Mouse (Mus musculus) layer of hippocampus, adult 2 months (tissue): ENCODE data around the gene Rasgef1b. TPM values are rescaled to one million over a fixed set of nuclear protein-coding genes. Genes with fewer than 3 reads are reported as not detected.

Source experiments
- DNase-seq, 2 experiments: peaks; one replicate each; pipeline ENCODE4 v3.0.0; 2022; ENCODE audit warnings: low spot score in 2 of 2
- H3K27ac ChIP-seq: fragments of 200-600 bp; 2 replicates; pipeline ENCODE4 v1.8.1; 2022
- H3K4me3 ChIP-seq: fragments of 200-600 bp; 2 replicates; pipeline ENCODE4 v1.8.1; 2022; ENCODE audit warnings: mild to moderate bottlenecking
- CTCF ChIP-seq: fragments of 200-600 bp; conservative IDR thresholded peaks from 2 replicates; pipeline ENCODE4 v1.8.1; 2022; ENCODE audit warnings: antibody characterized with exemption, mild to moderate bottlenecking, moderate library complexity
- total RNA-seq, 2 experiments: library from RNA; stranded (reverse); gene quantifications; 2 replicates each; pipeline ENCODE4 v1.2.3; 2021

Rasgef1b gene
- total RNA-seq, 2 experiments from 2014 or later = 11.1 to 11.9 TPM

DNA sequence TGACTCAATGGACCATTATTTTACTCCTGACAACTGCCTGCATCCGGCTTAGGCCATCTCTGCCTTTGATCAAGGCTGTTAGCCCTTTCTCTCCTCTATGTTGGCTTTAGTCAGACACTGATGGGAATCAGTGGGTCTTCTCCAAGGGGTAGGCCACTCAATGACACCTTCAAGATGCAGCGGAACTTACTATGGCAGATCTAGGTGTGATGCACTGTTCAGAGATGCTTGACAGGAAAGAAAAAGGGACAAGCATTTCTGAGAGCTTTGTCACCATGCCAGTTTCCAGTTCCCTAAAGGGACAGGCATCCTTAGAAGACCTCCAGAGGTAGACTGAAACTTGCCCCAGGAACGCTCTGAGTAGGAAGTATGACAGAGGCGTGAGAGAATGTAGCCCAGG, 306.0 kb downstream of the Rasgef1b start:
- no peak overlapping the region for H3K4me3 ChIP-seq
- TF ChIP-seq CTCF = no peak
- H3K27ac ChIP-seq = no peak overlapping the region
- no peak for DNase-seq

DNA sequence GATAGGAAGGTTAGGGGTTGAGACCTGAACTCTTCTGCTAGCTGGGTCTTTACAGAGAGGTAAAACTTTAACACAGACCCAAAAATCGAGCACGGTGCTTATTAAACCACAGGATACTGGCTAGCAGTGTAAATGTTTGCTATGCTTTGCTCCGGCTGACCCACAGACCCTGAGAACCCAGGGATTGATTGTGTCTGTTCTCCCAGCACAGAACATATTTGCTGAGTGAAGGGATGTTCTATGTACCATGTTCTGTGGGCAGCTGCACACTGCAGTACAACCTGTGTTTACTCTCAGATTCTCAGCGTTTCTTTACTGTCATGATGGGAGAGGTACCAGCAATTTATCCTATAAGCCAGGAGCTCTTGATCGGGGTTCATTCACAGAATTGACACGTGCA, 306.8 kb downstream of the Rasgef1b start:
- no peak for DNase-seq
- TF ChIP-seq CTCF = no peak
- Histone ChIP-seq H3K4me3 (no peak overlapping the region), H3K27ac (no peak overlapping the region)

DNA sequence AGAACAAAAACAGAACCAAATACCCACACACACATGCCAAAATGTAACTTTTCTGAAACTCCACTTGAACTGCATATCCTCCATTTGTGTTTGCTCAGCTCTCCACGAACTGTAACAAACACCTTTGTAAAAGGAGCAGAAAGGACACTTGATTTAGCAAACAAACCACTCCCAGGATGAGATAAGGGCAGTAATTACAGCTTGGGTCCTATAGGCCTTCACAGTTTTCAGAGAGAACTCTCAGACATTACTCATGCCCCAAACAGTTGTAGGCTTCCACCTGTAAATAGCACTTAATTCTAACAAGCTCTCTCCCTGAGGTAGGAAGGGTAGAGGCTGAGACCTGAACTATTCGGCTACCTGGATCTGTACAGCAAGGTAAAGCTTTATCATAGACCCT, 309.0 kb downstream of the Rasgef1b start:
- DNase-seq = no peak
- H3K4me3 ChIP-seq = no peak overlapping the region
- H3K27ac ChIP-seq = no peak overlapping the region
- no peak for TF ChIP-seq CTCF

DNA sequence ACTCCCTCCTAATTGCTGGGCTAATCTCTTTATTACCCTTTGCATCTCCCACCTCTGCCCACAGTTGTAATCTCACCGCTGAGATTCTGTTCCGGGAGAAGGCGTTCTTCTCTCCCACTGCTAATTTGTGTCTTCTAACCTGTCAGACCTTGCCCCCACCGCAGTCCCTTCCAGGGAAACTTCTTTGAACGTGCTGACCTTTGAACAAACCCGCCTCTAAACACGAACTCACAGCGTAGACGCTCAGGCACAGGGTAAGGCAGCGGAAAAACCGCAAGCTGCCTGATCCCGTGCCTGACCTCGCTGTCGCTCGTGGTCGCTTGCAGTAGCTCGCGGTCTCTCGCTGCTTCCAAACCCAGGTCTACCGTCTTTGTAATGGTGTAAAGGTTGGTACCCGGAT, 312.0 kb downstream of the Rasgef1b start:
- no peak for DNase-seq
- Histone ChIP-seq H3K4me3 (no peak overlapping the region), H3K27ac (no peak overlapping the region)
- TF ChIP-seq CTCF = no peak

DNA sequence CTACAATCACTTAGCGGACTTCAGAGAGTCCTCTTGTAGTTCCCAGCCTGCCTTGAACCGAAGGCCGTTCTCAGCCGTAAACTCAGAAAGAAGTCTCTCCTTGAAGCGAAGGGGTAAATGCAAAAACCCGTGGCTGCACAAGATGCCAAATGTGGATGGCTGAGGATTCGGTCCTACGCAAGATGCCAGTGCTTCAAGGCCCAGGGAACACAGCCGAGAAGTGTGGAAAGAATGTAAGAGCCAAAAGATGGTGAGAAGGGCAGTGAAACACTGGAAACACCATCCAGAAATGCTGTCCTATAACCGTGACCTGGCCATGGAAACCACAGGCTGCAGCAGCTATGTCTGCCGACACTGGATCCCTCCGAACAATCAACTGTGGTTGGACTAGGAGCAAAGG, 313.2 kb downstream of the Rasgef1b start:
- no peak overlapping the region for H3K4me3 ChIP-seq
- TF ChIP-seq CTCF = no peak
- H3K27ac ChIP-seq = no peak overlapping the region
- no peak for DNase-seq

DNA sequence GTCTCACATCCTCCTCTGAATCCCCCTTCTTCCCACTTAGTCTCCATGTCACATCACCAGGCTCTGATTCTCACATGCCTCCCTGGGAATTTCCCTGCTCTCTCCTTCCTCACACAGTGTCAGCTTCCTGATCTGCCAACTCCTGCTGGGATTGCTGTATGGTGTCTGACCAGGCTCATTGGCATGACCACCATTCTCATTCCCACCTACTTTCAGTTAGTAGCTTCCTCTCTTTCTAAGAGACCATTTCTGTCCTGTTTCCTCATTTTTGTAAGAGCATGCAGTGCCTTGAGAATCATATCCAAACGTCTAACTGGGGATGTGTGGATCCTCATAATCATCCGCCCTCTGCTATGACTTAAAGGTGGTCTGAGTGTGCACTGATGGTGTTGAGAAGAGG, 313.8 kb downstream of the Rasgef1b start:
- TF ChIP-seq CTCF = no peak
- Histone ChIP-seq H3K4me3 (no peak overlapping the region), H3K27ac (no peak overlapping the region)
- DNase-seq = no peak

DNA sequence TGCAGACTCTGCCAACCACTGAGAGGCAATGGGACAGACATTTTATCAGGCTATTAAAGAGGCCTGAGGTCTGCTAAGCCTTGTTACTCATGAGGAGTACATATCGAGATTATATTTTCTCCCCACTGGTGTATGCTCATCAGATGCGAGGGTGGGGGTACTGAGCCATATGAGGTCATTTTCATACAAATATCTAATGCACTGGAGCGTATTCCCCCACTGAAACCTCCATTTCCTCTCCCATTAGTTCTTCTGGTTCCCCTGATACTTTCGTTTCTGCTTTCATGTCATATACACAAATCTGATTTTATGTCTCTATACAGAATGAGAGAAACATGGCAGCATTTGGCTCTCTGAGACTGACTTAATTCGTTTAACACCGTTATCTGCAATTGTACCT, 314.6 kb downstream of the Rasgef1b start:
- DNase-seq = no peak
- no peak for TF ChIP-seq CTCF
- H3K4me3 ChIP-seq = no peak overlapping the region
- no peak overlapping the region for H3K27ac ChIP-seq

DNA sequence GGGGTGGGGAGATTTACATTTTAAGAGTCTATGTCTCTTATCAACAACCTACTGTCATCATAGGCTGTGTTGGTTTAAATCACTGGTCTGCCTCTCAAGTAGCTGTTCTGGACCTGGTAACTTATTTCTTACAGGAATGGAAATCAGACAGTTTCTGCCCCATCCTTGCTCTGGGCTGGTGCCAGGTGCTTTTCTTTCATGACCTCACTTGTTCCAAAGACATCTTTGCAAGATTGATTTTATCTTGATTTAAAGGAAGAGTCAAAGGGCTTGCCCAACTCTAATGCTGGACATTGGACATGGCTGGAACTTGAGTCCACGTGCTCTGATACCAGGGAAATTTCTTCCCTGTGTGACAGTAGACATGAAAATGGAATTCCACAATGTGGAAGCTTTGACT, 315.0 kb downstream of the Rasgef1b start:
- Histone ChIP-seq H3K27ac (no peak overlapping the region), H3K4me3 (no peak overlapping the region)
- TF ChIP-seq CTCF = no peak
- no peak for DNase-seq

DNA sequence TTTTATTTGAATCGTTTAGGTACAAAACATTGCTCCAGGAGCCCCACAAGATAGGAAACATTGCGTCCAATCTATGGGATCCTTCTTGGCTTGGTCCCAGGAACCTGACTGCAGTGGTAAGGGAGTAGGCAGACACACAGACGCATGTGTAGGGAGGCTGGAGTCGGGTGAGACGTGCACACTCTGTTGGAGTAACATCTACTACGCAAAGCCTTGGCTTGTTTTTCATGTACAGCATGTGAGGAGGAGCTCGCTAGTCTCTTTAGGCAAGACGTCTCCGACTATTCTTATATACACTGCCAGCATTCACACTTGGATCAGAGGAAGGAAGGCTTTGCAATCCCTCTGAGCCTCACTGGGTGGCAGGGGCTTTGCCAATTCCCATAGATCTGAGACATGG, 315.5 kb downstream of the Rasgef1b start:
- no peak overlapping the region for H3K27ac ChIP-seq
- TF ChIP-seq CTCF = no peak
- no peak for DNase-seq

DNA sequence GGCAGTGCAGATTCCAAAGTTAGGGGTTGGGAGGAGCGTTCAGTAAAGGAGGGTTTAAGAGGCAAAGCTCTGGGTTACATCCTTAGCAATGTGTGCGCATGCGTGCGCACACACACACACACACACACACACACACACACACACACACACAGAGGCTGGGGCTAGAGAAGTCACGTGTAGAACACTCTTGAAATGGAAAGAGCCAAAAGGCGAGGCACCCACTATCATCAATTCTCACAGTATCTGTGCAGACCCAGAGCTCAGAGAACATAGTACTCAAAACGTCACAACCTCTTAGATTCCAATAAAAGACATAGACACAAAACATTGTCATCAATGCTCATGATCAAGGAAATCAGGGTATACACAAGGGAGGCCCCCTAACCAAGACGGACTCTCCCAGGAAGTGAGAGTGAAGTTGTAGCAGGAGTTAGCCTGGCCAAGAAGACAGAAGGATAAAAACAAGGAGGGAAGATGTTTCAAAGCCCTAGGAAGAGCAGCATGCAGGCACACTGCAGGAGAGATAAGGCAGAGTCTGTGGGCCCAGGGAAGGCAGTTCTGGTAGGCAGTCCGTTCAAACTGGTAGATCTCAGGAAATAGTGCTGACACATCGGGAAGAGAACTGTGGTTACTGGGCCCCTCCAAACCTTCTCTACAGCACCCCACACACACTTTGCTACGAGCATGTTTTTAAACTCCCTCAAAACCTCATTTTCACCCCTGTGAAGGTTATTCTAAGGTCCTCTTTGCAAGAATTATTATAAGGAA, 324.3 kb downstream of the Rasgef1b start:
- no peak for TF ChIP-seq CTCF
- Histone ChIP-seq H3K4me3 (no peak overlapping the region), H3K27ac (no peak overlapping the region)
- no peak for DNase-seq

More for the DNA sequence above, 315.5 kb downstream of the Rasgef1b start:
- H3K4me3 ChIP-seq = no peak overlapping the region

DNA sequence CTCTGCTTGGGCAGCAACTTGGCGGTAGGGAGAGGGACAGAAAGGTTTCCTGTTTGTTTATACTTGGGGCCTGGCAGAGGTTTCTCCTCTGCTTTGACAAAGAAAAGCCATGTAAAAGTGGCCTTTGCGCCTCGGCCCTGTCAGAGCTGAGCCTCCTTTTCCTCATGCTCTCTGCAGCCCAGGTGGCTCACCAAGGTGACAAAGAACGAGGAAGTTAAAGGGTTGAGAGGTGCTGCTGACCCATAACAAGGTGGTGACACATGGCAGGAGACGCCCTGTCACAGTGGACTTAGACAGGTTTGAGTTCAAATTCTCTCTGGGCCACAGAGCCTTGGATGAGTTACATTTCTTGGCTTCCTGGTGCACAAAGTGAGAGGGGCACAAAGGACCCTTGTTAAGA, 325.5 kb downstream of the Rasgef1b start:
- Histone ChIP-seq H3K4me3 (no peak overlapping the region), H3K27ac (no peak overlapping the region)
- no peak for TF ChIP-seq CTCF
- DNase-seq = no peak

DNA sequence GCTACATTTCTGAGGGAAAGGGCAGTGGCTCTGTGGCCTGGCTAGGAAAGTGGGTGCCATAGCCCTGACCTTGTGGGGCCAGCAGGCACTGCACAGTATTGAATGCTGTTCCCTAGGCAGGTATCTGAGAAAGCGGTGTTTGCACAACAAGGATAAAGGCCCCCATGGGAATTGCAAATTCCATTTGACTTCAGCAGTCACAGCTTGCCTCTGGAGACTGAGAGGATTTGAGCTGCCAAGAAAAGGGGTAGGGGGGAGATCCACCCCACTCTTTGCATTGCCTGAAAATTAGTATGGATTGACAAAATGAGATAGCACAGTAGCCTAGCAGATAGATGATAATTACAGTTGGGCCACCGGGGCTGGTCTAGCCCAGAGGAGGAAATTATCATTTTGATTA, 326.1 kb downstream of the Rasgef1b start:
- TF ChIP-seq CTCF = no peak
- Histone ChIP-seq H3K4me3 (no peak overlapping the region), H3K27ac (no peak overlapping the region)
- DNase-seq = no peak

DNA sequence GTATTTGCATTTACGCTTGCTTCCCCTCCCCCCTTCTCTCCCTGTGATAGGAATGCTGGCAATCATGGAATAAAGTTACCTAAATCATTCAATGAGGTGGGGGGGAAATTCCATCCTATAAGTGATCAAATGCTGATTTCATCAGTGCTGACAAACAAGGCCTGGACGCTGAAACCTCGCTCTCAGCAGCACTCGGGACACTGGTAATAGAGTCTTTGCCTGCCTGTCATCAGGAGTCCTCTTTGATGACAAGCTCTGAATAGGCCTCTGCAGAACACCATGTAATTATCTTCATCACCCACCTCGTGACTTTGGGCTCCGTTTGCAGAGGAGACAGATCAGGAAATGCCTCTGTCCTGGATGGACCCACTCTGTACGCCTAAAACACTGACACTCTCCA, 326.6 kb downstream of the Rasgef1b start:
- no peak for TF ChIP-seq CTCF
- H3K4me3 ChIP-seq = no peak overlapping the region
- DNase-seq = no peak
- no peak overlapping the region for H3K27ac ChIP-seq

DNA sequence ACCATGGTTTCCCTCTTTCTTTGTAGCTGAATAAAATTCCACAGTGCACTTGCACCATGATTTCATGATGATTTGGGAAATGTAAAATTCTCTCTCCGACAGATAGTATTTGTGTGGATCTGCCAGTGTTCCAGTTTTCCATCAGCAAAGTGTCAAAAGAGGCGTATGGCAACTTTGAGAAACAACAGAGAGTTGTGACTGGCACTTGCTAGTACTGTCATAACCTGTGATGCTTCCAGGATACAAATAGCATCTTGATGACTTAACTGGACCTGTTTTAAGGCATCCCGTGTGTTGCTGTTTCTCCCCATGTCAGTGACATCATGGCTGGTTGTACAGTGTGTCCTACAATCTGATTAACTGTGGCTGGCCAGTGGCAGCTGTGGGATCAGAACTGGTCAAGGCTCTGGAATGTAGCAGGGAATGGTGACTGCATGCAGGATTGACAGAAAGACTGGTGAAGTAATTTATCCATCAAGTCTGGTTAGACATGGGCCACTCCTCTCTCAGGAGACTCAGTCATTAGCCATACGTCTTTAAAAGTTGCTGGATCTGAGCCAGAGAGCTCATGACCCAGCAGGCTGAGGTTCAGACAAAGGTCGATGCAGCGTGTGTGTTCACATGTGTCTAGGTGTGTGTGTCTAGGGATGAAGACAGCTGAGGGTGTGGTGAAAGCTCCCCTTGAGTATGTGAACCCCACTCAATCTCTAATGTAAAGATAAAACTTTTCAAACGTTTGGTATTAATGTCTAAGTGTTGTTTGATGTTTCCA, 328.8 kb downstream of the Rasgef1b start:
- TF ChIP-seq CTCF = no peak
- Histone ChIP-seq H3K27ac (no peak overlapping the region), H3K4me3 (no peak overlapping the region)
- DNase-seq = no peak
